Mouse (Mus musculus) gastrocnemius, adult 18-20 months (tissue): ENCODE results near the gene Nedd9. TPM values are rescaled to one million over a fixed set of nuclear protein-coding genes. Genes with fewer than 3 reads are reported as not detected.
"Not testable (repeated sequence)": the region's sequence is repeated elsewhere in the genome, so short reads cannot be mapped to it uniquely, and the experiment has no call there.

Source experiments
- DNase-seq: peaks from one replicate; pipeline ENCODE4 v3.0.0; 2021; ENCODE audit warnings: low spot score
- total RNA-seq, 2 experiments: library from RNA; stranded (reverse); gene quantifications; 2 replicates each; pipeline ENCODE4 v1.2.3; 2021

Gene Nedd9
- total RNA-seq, 2 experiments from 2014 or later: 4.5 to 11.9 TPM

DNA sequence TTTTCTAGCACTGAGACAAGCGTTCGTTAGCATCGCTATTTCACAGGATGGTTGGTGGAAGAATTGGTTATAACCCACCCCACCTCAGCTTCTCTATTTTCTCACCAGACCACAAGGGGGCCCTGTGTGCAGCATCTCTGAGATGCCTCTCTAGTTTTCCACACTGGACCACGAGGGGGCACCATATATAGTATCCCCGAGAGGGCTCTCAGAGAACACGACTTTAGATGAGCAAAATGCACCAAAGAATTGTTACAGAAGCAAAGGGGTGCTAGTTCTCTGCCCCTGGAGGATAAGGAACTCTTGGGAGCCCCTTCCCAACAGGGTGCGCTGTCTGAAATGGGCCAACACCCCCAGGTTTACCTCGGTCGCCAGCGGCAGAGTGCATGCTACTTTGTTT is 184.4 kb downstream of the Nedd9 start:
- peak; percentile 83 for DNase-seq

DNA sequence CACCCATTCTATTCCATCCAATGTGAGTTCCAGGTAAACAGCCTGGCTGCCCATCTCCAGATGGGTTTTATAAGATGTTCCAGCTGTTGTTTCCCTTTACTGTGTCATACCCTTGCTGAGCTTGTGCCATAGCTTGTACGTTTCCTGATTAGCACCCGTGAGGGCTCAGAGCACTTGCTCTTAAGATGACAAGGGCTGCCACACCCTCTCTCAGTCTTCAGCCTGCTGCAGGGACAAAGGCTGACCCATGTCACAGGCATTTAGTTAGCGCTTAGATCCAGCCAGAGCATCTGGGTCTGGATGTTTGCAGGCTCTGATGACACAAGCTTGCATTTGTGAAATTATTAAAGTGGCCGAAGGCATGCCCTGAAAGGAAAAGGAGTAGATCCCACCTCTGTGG is 187.1 kb downstream of the Nedd9 start:
- no peak for DNase-seq

DNA sequence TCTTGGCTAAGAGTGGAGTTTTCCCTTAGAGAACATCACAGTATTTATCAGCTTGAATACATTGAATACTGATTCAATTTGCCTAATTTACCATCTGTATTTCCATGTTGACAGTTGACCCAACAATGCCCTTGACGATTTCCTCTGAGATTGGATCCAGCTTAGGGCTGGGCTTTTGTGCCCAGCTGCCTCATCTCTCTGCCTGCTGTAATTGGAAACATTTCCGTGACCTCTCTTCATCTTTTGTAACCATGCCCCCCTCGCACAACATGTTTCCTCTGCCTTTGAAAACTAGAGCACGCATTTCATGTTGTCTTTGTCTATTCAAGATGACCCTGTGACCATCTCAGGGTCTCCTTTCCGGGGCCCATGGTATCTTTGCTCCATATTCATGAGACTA is 188.2 kb downstream of the Nedd9 start:
- no peak for DNase-seq

DNA sequence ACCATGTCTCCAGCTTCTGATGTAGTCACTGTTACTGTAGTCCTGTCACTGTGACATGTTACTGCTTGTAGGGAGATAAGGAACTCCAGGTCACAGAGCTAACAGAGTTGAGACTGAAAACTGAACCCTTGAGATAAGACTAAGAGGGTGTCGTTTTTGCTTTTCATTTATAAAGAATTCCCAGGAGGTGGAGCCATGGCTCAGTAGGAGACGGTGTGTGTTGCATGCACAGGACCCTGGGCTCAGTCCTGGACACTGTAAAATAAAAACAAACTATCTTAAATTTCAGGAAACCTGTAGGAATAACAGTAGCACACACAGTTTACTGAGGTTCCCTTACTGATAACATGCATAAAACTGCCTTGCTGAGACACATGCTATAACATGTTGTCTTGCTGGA is 188.6 kb downstream of the Nedd9 start:
- no peak for DNase-seq

DNA sequence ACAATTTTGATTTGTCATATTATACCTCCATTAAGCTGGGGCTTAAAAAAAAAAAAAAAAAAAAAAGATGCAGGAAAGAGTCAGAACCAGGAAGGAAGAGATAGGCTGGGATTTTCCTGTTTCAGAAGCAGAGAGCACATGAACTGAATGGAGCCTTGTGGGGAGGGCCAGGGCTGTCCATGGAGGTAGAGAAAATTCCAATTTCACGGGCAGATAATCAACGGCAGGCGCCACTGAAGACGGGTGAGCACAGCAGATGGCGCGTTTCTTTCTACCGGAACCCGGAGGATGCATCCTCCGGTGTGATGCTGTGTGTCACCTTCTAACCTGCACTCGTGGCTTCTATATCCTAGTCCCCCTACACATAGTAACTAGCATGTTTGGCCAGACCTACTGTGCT is 190.8 kb downstream of the Nedd9 start:
- DNase-seq: no peak

DNA sequence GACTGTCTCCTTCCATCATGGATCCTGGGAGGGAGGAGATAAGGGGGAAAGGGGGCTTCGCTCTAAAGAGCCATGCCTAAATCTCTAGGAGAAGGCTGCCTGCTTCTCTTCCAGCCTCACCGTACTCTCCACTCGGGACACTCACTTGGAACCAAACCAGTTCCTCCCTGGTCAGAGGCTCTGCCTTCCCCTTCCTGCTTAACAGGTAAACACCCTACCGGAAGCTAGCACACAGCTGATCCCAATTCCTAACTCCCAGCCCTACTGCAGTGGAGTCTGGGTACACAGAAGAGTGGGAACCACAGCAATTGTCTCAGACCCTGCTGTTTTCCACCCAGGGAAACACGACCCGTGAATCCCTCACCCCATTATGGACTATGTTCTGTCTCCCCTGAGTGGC is 191.3 kb downstream of the Nedd9 start:
- DNase-seq: peak; percentile 5

DNA sequence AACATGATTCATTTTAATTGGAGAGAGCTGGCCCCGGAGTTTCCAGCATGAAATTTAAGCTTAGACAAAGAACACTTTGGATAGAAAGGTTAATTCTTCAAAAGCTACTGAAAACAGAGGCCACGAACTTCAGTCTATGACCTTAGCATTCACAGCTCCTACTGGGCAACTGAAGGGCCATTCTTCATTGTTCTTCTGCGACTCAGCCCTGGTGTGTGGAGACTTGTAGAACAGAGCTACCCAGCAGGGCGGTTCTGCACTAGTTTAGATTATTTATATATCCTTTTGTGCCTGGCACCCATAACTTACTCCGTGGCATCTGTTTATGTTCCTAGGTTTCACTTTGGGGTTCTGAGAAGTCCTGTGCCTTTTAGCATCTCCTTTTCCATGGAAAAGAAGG is 193.6 kb downstream of the Nedd9 start:
- no peak for DNase-seq

DNA sequence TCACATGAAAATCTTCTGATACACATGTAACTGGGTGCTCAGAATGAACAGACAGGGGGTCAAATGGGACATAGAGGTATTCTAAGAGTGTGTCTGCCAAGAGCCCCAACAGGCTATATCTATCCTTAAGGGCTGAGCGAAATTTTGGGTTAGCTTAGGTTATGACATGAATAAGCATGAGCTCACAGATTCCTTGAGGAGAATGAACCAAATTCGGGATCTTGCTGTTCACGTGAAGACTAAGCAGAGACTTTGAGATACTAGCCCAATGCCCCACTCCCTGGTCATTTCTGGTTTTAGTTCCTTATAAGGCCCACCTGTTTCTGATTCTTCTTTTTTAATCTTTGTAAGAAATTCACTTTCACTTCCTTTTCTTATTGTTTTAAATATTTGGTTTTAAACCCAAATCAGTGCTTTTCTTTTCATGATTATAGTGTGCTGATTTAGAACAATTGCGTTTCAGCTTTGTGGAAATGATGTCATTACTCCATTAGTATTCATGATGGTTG is 195.6 kb downstream of the Nedd9 start:
- no peak for DNase-seq

DNA sequence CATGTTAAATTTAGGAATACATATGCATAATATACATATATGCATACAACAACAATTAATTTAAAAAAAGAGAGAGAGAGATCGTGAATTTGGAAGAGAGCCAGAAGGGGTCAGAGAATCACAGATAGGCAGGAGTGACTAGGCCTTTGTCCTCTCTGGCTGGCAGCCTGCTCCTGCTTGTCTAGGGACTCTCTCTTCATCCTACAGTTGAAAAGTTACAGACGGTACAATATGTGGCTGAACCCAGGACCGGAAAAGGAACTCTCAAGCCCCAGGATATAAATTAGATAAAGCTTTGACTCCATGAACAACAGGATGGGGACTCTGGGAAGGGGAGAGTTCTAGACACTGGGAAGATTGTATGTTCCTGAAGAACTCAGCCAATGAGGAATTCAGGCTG is 200.9 kb downstream of the Nedd9 start:
- DNase-seq: no peak

DNA sequence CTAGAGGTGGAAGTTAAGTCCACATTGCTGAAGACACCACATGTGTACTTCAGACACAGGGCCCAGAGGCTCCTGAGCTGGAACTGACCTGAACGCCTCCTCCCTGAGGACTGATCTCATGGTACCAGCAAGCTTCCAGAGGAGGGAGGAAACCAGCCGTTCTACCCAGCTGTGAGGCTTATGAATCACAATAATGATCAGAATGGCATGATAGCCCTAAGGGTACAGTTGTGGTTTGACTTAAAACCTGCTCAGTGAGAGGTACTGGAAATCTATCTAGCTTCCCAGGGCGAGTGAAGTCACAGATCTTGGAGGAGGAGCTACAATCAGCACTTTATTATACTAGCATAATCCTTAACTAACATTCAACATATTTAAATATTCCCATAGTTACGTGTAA is 201.7 kb downstream of the Nedd9 start:
- no peak for DNase-seq

DNA sequence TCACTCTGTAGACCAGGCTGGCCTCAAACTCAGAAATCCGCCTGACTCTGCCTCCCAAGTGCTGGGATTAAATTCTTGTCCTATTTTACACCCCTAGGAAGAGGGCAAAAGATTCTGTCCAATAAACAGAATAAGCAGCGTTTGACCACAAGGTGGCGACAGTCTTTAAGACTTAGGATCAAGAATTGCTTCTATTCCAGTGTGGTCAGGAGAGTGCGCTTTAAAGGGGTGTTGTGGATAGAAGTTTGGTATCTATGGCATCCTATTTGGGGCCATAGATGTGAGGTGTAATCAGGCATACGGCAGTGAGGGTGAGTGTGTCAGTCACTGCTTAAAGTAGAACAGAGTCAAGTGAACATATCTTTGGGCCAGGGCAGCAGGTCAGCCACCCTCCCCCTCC is 203.9 kb downstream of the Nedd9 start:
- DNase-seq: peak; percentile 75

DNA sequence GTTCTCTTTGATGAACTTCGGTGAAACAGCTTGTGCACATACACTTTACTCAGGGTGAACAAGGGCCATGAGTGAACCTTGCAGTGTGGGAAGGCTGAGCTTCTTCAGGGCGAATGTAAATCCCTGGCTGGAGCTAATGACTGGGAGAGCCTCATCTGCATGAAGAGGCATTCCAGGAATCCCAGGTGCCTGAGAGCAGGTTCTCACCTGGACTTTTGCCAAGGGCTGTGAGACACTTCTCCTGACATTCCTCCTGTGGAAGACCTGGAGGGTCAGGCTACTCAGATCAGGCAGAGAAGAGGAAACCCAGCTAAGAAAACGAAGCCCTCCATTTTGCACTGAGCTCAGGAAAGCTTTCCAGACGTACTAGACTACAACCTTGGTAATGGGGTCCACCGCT is 206.5 kb downstream of the Nedd9 start:
- DNase-seq: no peak

DNA sequence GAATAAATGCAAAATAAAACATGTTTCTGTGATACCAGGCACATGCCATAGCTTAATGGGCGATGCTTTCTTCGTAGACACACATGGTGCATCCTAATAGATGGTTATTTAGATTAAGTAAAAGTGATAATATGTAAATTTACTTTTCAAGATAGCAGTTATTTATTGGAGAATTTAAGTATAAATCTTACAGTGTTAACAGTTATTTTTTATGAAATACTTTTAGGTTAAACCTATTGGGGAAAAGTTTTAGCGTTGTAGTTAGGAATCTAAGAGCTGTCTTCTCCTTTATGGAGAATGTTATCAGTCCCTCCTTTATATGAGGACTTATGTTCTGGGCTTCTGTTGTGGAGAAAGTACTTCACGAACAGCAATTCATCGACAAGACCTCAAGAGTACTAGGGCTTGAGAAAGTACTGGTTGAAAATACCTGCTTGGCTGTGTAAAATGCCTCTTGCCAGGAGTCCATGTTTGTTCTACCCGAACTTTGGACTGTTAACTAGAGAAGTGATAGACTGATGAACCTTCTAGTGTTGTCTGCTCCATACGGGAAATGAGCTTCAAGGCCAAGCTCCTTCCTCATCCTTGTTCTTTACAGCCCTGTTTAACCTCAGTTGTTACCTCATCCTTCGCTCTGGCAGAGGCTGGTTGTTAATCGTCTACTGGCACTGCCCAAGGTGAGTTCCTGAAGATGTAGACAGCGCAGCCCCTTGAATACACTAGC is 213.1 kb downstream of the Nedd9 start, which contains the start of gene Gm17364:
Gene Gm17364, minus strand, starts transcription at position 51 of the 724 bp plus-strand sequence.
- no peak for DNase-seq

DNA sequence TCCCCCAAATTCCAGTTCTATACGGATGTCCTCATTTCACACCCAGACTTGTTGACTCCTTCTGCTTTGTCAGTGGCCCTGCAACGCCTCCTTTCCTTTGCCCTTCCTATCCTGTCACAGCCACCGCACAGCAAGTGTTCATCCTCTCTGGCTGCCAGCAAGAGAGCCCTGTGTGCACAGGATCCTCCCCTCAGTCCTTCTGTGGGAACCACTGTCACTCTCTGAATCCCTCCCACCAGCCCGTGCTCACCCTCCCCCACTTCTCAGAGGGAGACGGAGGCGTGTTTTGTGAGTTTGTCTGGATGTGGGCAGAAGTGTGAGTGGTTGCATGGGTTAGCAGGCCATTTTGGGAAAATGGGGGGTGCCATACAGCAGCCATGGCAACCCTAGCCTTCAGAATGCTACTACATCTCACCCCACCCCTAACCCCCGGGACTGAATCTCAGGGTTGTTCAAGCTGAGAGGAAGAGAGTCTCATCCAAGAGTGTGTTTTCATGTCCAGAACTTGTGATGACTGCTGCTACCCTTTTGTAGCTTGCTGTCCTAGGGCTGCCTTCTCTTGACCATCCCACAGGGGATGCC is 219.2 kb downstream of the Nedd9 start:
- DNase-seq: no peak

DNA sequence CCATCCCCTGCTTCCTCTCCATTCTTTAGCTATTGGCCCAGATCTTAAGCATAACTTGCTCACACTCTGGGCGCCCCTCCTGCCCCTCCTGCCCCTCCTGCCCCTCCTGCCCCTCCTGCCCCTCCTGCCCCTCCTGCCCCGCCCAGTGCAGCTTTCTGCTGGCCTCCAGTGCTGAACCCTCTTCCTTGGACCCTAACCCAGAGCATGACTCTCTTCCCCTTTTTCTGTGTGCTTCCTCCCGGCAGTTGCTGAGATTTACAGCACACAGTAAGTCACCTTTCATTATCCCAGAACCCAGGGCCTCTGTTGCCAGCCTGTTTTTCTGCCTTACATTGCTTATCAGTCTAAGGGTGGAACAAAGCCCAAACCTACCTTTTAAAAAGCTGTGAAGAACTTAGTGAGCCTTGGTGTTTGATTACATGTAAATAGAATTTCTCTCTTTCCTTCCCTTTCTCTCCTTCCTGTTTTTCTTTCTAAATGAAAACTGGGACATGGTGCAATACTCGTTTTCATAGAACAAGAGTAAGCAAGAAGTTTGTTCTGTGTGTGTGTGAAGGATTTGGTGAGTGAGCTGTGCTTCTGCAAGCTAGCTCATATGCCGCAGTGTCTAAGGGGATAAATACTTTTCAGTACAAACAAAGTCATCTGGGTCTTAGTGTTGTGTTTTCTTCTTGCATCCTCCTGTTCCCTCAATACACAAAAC is 223.7 kb downstream of the Nedd9 start:
- DNase-seq: no peak

DNA sequence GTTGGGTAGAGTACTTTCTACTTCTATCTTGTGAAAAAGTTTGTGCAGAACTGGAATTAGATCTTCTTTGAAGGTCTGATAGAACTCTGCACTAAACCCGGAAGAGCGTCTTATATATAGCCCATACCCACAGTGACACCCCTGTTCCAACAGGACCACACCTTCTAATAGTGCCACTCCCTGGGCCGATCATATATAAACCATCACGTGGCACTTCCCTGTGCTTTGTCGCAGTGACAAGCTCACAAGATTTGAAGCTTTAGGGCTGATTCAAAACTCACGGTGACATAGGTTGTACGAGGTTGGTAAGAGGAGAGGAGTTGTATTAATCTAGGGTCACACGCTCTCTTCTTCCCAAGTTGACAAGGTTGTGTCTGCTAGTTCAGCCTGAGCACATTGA is 225.5 kb downstream of the Nedd9 start:
- DNase-seq: not testable (repeated sequence)

Other genes with a start within 250 kb of the Nedd9 start
- 10 to 100 TPM; 37.3 to 37.5 TPM for gene Smim13, start 237.5 kb downstream of the Nedd9 start, total RNA-seq
- not detected for gene Gm17364, start 213.4 kb downstream of the Nedd9 start, total RNA-seq
- 10 to 100 TPM; 28.1 to 28.7 TPM for gene Tmem170b, start 118.5 kb upstream of the Nedd9 start, total RNA-seq